Mouse (Mus musculus): ENCODE data around the gene Srgap1. TPM values are rescaled to one million over a fixed set of nuclear protein-coding genes. Genes with fewer than 3 reads are reported as not detected.

Gene Srgap1
- polyA plus RNA-seq, 1 experiment from 2014 or later, result 1.3 TPM

- Histone ChIP-seq H3K9me3 (replicated peaks) (no peaks in the 10 kb centered on the region), H3K9ac (no peak overlapping the region), H3K4me2 (no peak overlapping the region), H3K4me1 (replicated peaks) (no peaks in the 10 kb centered on the region), H3K4me3 (replicated peaks) (no peak overlapping the region), H3K36me3 (replicated peaks) (no peaks in the 10 kb centered on the region), H3K27ac (replicated peaks) (no peak overlapping the region), H3K27me3 (no peaks in the 10 kb centered on the region)
- 36% methylated on average over 7 of the region's 7 CpGs for WGBS (ENCODE audit: insufficient replicate concordance)
- no peak for ATAC-seq (ENCODE audit: insufficient read depth)
Measured at GRCm38 (mm10) chr10:121878855-121879254, 168.3 kb downstream of the Srgap1 start.

DNA sequence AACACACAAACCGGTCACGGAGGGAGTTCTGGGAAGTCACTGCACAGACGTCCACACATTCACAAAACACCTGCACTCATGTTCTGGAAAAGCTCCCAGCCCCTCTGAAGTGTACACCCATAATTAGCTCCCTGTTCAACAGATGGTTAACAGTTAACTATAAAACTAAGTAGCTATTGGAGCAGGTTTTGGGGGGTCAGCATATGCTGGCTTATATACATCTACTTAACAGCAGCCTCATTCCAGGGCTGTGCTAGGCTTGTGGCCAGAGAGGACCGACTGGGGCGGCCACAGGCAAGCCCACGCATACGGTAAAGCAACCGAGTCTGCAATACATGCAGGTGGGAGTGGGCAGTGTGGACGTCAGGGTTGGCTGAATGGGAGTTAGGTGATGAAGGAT, 169.2 kb downstream of the Srgap1 start:
- Histone ChIP-seq H3K4me1 (replicated peaks) (no peaks in the 10 kb centered on the region), H3K27ac (replicated peaks) (no peak overlapping the region), H3K9ac (no peak overlapping the region), H3K4me3 (replicated peaks) (no peak overlapping the region), H3K27me3 (no peaks in the 10 kb centered on the region), H3K9me3 (replicated peaks) (no peaks in the 10 kb centered on the region), H3K36me3 (replicated peaks) (no peaks in the 10 kb centered on the region), H3K4me2 (no peak overlapping the region)
- 69% methylated on average over 9 of the region's 9 CpGs for WGBS (ENCODE audit: insufficient replicate concordance)
- ATAC-seq (ENCODE audit: insufficient read depth), result no peak

- Histone ChIP-seq H3K4me3 (replicated peaks) (no peak overlapping the region), H3K27me3 (no peaks in the 10 kb centered on the region), H3K27ac (replicated peaks) (no peak overlapping the region), H3K9ac (no peak overlapping the region), H3K4me2 (no peak overlapping the region), H3K4me1 (replicated peaks) (no peaks in the 10 kb centered on the region), H3K9me3 (replicated peaks) (no peaks in the 10 kb centered on the region), H3K36me3 (replicated peaks) (peaks cover 4% of the 10 kb centered on the region; the same call in 1 of the 2 replicates)
- WGBS (ENCODE audit: insufficient replicate concordance), result 33% methylated on average over 4 of the region's 4 CpGs
- no peak for ATAC-seq (ENCODE audit: insufficient read depth)
Measured at GRCm38 (mm10) chr10:121873063-121873489, 174.0 kb downstream of the Srgap1 start.

DNA sequence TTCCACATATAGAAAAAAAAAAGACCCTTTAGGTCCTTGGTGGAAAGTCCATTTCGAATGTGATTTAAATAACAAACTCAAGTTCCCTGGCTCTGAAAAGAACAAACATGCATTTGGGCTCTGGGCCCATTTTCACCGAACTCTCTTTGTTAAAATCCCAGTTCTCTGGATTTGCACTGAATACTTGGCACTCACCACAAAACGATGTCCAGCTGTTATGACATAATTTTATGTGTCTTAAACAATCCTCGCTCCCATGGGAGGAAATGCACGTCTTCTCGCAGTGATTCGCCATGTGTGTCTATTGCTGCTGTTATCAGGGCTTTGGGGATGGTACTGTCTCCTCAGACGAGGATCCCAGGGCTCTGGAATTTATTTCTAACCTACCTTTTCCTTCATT, 177.2 kb downstream of the Srgap1 start:
- H3K9ac ChIP-seq, result no peak overlapping the region
- peaks cover 4% of the 10 kb centered on the region; the same call in 1 of the 2 replicates for H3K36me3 ChIP-seq (replicated peaks)
- no peak overlapping the region for H3K4me2 ChIP-seq
- H3K27ac ChIP-seq (replicated peaks), result no peak overlapping the region
- WGBS (ENCODE audit: insufficient replicate concordance), result 59% methylated on average over 8 of the region's 8 CpGs
- no peaks in the 10 kb centered on the region for H3K27me3 ChIP-seq
- no peaks in the 10 kb centered on the region for H3K9me3 ChIP-seq (replicated peaks)
- ATAC-seq (ENCODE audit: insufficient read depth), result no peak
- no peak overlapping the region for H3K4me3 ChIP-seq (replicated peaks)
- no peaks in the 10 kb centered on the region for H3K4me1 ChIP-seq (replicated peaks)

GRCm38 (mm10) chr10:121868255-121868654, 178.9 kb downstream of the Srgap1 start:
- Histone ChIP-seq H3K4me3 (replicated peaks) (no peak overlapping the region), H3K36me3 (replicated peaks) (peaks cover 4% of the 10 kb centered on the region; the same call in 1 of the 2 replicates), H3K9ac (no peak overlapping the region), H3K4me1 (replicated peaks) (no peaks in the 10 kb centered on the region), H3K4me2 (no peak overlapping the region), H3K9me3 (replicated peaks) (no peaks in the 10 kb centered on the region), H3K27me3 (no peaks in the 10 kb centered on the region), H3K27ac (replicated peaks) (no peak overlapping the region)
- ATAC-seq (ENCODE audit: insufficient read depth), result no peak
- WGBS (ENCODE audit: insufficient replicate concordance), result 77% methylated on average over 3 of the region's 3 CpGs

DNA sequence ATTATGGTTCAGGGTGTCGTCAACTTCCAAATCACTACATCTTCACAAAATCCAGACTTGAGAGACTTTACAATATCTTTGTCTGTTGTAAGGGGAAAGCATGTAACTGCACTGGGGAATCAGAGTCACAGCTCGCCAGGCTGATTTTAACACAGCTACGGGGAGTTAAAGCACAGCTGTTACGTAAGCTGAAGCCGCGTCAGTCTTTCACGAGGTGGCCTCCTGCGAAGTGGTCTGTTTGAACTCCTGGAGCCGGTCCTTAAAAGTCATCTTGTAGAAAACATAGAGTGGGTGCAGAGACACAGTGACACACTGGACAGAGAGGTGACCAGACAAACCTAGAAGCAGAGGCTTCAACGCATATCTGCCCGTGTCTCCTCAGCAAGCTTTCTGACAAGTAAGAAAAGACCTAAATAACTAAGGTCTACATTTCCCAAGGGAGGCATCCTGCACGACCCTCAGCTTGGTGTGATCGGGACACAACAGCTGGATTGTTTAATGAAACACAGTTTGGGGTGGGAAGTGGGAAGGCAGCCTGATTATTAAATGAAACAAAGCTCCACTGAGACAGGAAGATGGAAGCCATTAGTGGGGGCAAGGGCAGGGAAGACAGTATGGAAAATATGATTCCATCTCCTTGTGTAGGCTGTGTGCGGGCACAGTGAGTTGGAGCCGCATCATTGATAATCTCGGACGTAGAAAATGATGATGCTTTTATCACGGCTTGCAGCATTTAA, 181.4 kb downstream of the Srgap1 start:
- WGBS (ENCODE audit: insufficient replicate concordance), result 68% methylated on average over 18 of the region's 18 CpGs
- Histone ChIP-seq H3K4me3 (replicated peaks) (no peak overlapping the region), H3K27me3 (no peaks in the 10 kb centered on the region), H3K9ac (no peak overlapping the region), H3K4me1 (replicated peaks) (no peaks in the 10 kb centered on the region), H3K27ac (replicated peaks) (no peak overlapping the region), H3K9me3 (replicated peaks) (no peaks in the 10 kb centered on the region), H3K36me3 (replicated peaks) (peaks cover 4% of the 10 kb centered on the region; the same call in 1 of the 2 replicates), H3K4me2 (no peak overlapping the region)
- ATAC-seq (ENCODE audit: insufficient read depth), result no peak

GRCm38 (mm10) chr10:121860924-121861323, 186.2 kb downstream of the Srgap1 start:
- ATAC-seq (ENCODE audit: insufficient read depth), result no peak
- Histone ChIP-seq H3K4me3 (replicated peaks) (no peak overlapping the region), H3K4me1 (replicated peaks) (no peaks in the 10 kb centered on the region), H3K27ac (replicated peaks) (no peak overlapping the region), H3K36me3 (replicated peaks) (no peaks in the 10 kb centered on the region), H3K9ac (no peak overlapping the region), H3K4me2 (no peak overlapping the region), H3K27me3 (no peaks in the 10 kb centered on the region), H3K9me3 (replicated peaks) (no peaks in the 10 kb centered on the region)
- 42% methylated on average over 2 of the region's 2 CpGs for WGBS (ENCODE audit: insufficient replicate concordance)

- H3K27me3 ChIP-seq, result no peaks in the 10 kb centered on the region
- no peak overlapping the region for H3K27ac ChIP-seq (replicated peaks)
- H3K9me3 ChIP-seq (replicated peaks), result no peaks in the 10 kb centered on the region
- no peaks in the 10 kb centered on the region for H3K4me1 ChIP-seq (replicated peaks)
- no peak overlapping the region for H3K4me2 ChIP-seq
- 63% methylated on average over 10 of the region's 10 CpGs for WGBS (ENCODE audit: insufficient replicate concordance)
- no peaks in the 10 kb centered on the region for H3K36me3 ChIP-seq (replicated peaks)
- ATAC-seq (ENCODE audit: insufficient read depth), result no peak
- H3K9ac ChIP-seq, result no peak overlapping the region
- no peak overlapping the region for H3K4me3 ChIP-seq (replicated peaks)
Measured at GRCm38 (mm10) chr10:121859803-121860571, 187.1 kb downstream of the Srgap1 start.

DNA sequence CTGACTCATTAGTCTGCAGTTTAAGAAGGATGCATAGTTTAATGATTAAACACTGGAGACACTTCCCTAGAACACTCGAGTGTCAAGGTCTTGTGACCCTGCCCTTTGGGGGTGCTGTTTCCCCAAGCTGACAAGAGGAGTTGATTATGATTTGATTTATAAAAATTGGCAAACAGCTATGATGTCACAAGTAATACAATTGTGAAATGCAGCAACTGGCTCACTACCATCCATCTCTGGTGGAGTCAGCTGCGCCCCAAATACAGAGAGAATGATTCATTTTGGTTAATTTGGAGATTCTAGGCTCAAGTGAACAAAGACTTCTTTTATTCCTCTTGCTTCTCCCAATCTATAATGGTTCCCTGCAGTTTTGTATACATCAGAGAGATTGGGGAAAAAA, 188.2 kb downstream of the Srgap1 start:
- Histone ChIP-seq H3K9me3 (replicated peaks) (no peaks in the 10 kb centered on the region), H3K4me3 (replicated peaks) (no peak overlapping the region), H3K4me2 (no peak overlapping the region), H3K9ac (no peak overlapping the region), H3K36me3 (replicated peaks) (no peaks in the 10 kb centered on the region), H3K27ac (replicated peaks) (no peak overlapping the region), H3K4me1 (replicated peaks) (no peaks in the 10 kb centered on the region), H3K27me3 (no peaks in the 10 kb centered on the region)
- 43% methylated on average over 2 of the region's 2 CpGs for WGBS (ENCODE audit: insufficient replicate concordance)
- ATAC-seq (ENCODE audit: insufficient read depth), result no peak

GRCm38 (mm10) chr10:121858086-121858485, 189.0 kb downstream of the Srgap1 start:
- Histone ChIP-seq H3K27ac (replicated peaks) (no peak overlapping the region), H3K4me2 (no peak overlapping the region), H3K36me3 (replicated peaks) (no peaks in the 10 kb centered on the region), H3K4me1 (replicated peaks) (no peaks in the 10 kb centered on the region), H3K4me3 (replicated peaks) (no peak overlapping the region), H3K27me3 (no peaks in the 10 kb centered on the region), H3K9me3 (replicated peaks) (no peaks in the 10 kb centered on the region), H3K9ac (no peak overlapping the region)
- 52% methylated on average over 1 of the region's 1 CpGs for WGBS (ENCODE audit: insufficient replicate concordance)
- ATAC-seq (ENCODE audit: insufficient read depth), result no peak

DNA sequence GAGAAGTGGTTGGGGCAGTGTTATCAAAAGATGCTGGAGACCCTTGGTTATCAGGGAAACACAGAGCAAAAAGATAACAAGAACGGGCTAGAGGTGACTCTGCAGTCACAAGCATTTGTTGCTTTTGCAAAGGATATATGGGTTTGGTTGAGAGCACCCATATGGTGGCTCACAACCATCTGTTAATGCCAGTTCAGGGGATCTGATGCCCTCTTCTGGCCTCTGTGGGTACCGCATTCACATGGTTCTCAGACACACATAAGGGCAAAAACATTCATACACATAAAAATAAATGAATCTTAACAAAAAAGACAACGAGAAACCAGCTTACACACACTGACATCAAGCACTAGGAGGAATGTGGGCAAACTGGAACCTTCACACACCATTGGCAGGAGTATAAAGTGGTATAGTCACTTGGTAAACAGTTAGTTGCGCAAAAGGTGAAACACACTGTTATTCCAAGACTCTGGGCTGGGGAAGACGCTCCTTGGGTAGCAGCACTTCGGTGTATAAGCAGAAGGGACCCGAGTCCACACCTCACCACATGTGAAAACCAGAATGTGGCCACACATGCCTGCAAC, 191.2 kb downstream of the Srgap1 start:
- no peak overlapping the region for H3K27ac ChIP-seq (replicated peaks)
- ATAC-seq (ENCODE audit: insufficient read depth), result no peak
- no peaks in the 10 kb centered on the region for H3K36me3 ChIP-seq (replicated peaks)
- no peaks in the 10 kb centered on the region for H3K4me1 ChIP-seq (replicated peaks)
- WGBS (ENCODE audit: insufficient replicate concordance), result 57% methylated on average over 7 of the region's 7 CpGs
- H3K4me3 ChIP-seq (replicated peaks), result no peak overlapping the region
- no peak overlapping the region for H3K4me2 ChIP-seq
- no peak overlapping the region for H3K9ac ChIP-seq
- no peaks in the 10 kb centered on the region for H3K27me3 ChIP-seq
- H3K9me3 ChIP-seq (replicated peaks), result no peaks in the 10 kb centered on the region

All from liver, embryonic 15.5 days (tissue).